Mouse (Mus musculus) liver, embryonic 14.5 days (tissue): ENCODE measurements around the gene Dennd2c.

Source experiments
- CTCF ChIP-seq: IDR thresholded peaks from 2 replicates; pipeline ENCODE4 v1.5.1; 2016; ENCODE audit warnings: antibody characterized with exemption, low read depth, control low read depth
- EP300 ChIP-seq: IDR thresholded peaks from 2 replicates; pipeline ENCODE4 v1.6.1; 2016; ENCODE audit warnings: antibody characterized with exemption, low read depth

DNA sequence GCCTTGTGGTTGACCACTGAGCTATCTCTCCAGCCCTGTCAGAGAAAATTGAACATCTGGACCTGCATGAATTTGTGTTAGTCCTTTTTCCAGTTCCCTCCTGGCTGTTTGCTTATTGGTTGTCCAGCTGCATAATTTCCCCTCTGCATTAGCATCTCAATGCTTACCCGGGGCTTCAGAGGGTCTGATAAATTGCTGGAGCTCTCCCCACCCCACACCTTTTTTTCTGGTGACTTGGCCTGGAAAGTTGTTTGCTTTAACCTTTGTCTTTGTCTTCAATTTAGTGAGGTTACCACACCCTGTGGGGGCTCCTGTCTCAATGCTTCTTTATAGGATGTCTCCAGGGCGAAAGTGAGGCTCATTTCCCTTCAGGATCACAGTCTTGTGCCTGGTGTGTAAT, 24.8 kb downstream of the Dennd2c start:
- no peak for TF ChIP-seq EP300
- no peak for TF ChIP-seq CTCF
